Mouse (Mus musculus): ENCODE results near the gene Taar7f.

- TF ChIP-seq CTCF (IDR thresholded peaks at IDR 0.05; ENCODE audit: insufficient read depth, low read length) (no peak), POLR2A (IDR thresholded peaks at IDR 0.05; ENCODE audit: borderline replicate concordance, extremely low read depth, low read depth, low read length) (no peak)
Measured at GRCm38 (mm10) chr10:24092194-24092593, 42.9 kb downstream of the Taar7f start, which contains the start of gene Taar8b.

All from lung, adult 2 months (tissue).